ENCODE assay signal across 16 mouse cellular contexts in genomic region chr15:79755176-79755575, GRCm38 (mm10). TPM values are rescaled to one million over a fixed set of nuclear protein-coding genes. Genes with fewer than 3 reads are reported as not detected.
"Had no signal": no experiment of that assay in that cellular context is flagged by ENCODE, and none has a peak within 500 bp of the region (broad histone marks: within the 10 kb centered on the region; RNA-seq: fewer than 3 reads in every experiment).

No protein-coding gene starts in this region.

- H3K4me2 ChIP-seq: lung, embryonic 14.5 days; neural tube, embryonic 12.5 days; stomach, embryonic 15.5 days had no signal

- H3K36me3 ChIP-seq: midbrain, embryonic 10.5 days; neural tube, embryonic 12.5 days; stomach, embryonic 15.5 days had no signal

- ATAC-seq: midbrain, embryonic 16.5 days had no signal

- H3K27me3 ChIP-seq: neural tube, embryonic 12.5 days; stomach, embryonic 15.5 days had no signal

- DNase-seq: lung, adult 18-20 months; lung, embryonic 14.5 days; lung, postnatal 10 days; lung, postnatal 4 days; midbrain, embryonic 14.5 days; right cerebral cortex, postnatal 14 days; thymus, adult 2 months; thymus, postnatal 25 days; thymus, postnatal 4 days had no signal

- H3K4me1 ChIP-seq: stomach, embryonic 15.5 days had no signal

- H3K27ac ChIP-seq: liver, embryonic 14.5 days; neural tube, embryonic 12.5 days; stomach, embryonic 15.5 days; stomach, postnatal 0 days had no signal

- H3K9ac ChIP-seq: liver, embryonic 14.5 days; lung, embryonic 14.5 days; neural tube, embryonic 12.5 days; stomach, embryonic 15.5 days had no signal

- H3K9me3 ChIP-seq: midbrain, embryonic 10.5 days; neural tube, embryonic 12.5 days; stomach, embryonic 15.5 days had no signal

- H3K4me3 ChIP-seq: midbrain, embryonic 10.5 days; neural tube, embryonic 12.5 days; stomach, embryonic 15.5 days had no signal

RNA-seq across cellular contexts. Expression of gene Nptxr, which starts 49.4 kb away (rescaled TPM):
- total RNA-seq: megakaryocyte-erythroid progenitor cell, adult 5-6 weeks had no signal
